Mouse (Mus musculus): ENCODE measurements around the gene Nudt16l1. TPM values are rescaled to one million over a fixed set of nuclear protein-coding genes. Genes with fewer than 3 reads are reported as not detected.
A peak's percentile ranks its signal among the peaks of the same experiment; 100 is the strongest.

Gene Nudt16l1
- polyA plus RNA-seq, 1 experiment from 2014 or later, result 152 TPM

GRCm38 (mm10) chr16:4898881-4899280, 39.7 kb upstream of the Nudt16l1 start:
- no peaks in the 10 kb centered on the region for H3K36me3 ChIP-seq (ENCODE audit: insufficient read depth, low read length)
- H3K27me3 ChIP-seq (ENCODE audit: insufficient read depth, low read length), result no peaks in the 10 kb centered on the region
- H3K9ac ChIP-seq (ENCODE audit: low read depth, low read length), result no peak overlapping the region
- no peak overlapping the region for H3K27ac ChIP-seq
- ATAC-seq (replicated peaks; ENCODE audit: low FRiP score, low read depth) (no peak), DNase-seq (ENCODE audit: low spot score) (no peak)
- no peak for TF ChIP-seq CTCF (IDR thresholded peaks at IDR 0.05; ENCODE audit: low read depth)
- WGBS, result 92% methylated on average over 6 of the region's 6 CpGs
- H3K9me3 ChIP-seq (replicated peaks; ENCODE audit: low read length), result no peaks in the 10 kb centered on the region
- H3K4me1 ChIP-seq (replicated peaks; ENCODE audit: insufficient read depth, low read length), result 0 out of 2 replicates have a peak, but pooled peaks cover 10% of the 10 kb centered on the region
- H3K4me2 ChIP-seq (ENCODE audit: low read length), result no peak overlapping the region
- no peak overlapping the region for H3K4me3 ChIP-seq (replicated peaks; ENCODE audit: low read depth, low read length)

DNA sequence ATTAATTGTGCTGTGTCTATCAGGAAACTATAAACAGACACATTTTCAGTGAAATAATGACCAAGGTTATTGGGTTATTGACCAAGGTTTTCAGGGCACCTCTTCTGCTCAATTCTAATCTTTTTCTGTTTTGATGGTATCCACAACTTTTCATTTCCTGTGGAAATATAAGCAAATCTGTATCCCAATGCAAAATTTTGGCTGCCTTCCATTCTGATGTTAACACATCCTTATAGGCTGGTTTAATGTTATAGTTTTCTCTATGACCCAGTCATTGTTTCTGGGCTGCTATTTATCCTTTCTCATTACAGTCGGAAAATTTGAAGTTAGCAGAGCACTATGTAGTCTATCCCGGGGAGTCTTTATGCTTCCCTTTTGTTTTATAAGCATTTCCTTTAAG, 38.9 kb upstream of the Nudt16l1 start:
- Histone ChIP-seq H3K9me3 (replicated peaks; ENCODE audit: low read length) (no peaks in the 10 kb centered on the region), H3K9ac (ENCODE audit: low read depth, low read length) (no peak overlapping the region), H3K4me2 (ENCODE audit: low read length) (no peak overlapping the region), H3K27ac (no peak overlapping the region), H3K36me3 (ENCODE audit: insufficient read depth, low read length) (no peaks in the 10 kb centered on the region), H3K27me3 (ENCODE audit: insufficient read depth, low read length) (no peaks in the 10 kb centered on the region), H3K4me3 (replicated peaks; ENCODE audit: low read depth, low read length) (no peak overlapping the region), H3K4me1 (replicated peaks; ENCODE audit: insufficient read depth, low read length) (0 out of 2 replicates have a peak, but pooled peaks cover 10% of the 10 kb centered on the region)
- DNase-seq (ENCODE audit: low spot score) (no peak), ATAC-seq (replicated peaks; ENCODE audit: low FRiP score, low read depth) (no peak)
- 70% methylated on average over 2 of the region's 2 CpGs for WGBS
- no peak for TF ChIP-seq CTCF (IDR thresholded peaks at IDR 0.05; ENCODE audit: low read depth)

DNA sequence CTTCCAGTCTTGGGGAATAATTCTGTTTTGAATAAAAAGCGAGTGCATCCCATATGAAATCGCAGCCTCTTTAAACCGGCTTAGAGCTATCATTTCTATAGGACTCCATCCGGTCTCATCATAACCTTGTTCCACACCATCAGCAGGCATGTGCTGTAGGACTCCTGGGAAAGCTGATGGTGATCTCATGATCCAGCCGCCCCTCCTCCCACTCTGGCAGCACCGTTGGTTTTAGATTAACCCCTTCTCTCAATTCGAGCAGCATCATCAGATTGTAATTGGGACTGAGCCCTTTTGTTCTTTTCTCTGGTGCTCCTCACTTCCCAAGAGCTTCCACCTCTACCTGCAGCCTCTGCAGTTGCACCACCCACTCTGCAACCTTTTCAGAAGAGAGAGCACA, 37.4 kb upstream of the Nudt16l1 start:
- no peaks in the 10 kb centered on the region for H3K27me3 ChIP-seq (ENCODE audit: insufficient read depth, low read length)
- H3K27ac ChIP-seq, result no peak overlapping the region
- ATAC-seq (replicated peaks; ENCODE audit: low FRiP score, low read depth) (no peak), DNase-seq (ENCODE audit: low spot score) (no peak)
- H3K4me2 ChIP-seq (ENCODE audit: low read length), result no peak overlapping the region
- 55% methylated on average over 7 of the region's 7 CpGs for WGBS
- no peak overlapping the region for H3K9ac ChIP-seq (ENCODE audit: low read depth, low read length)
- H3K9me3 ChIP-seq (replicated peaks; ENCODE audit: low read length), result no peaks in the 10 kb centered on the region
- H3K4me3 ChIP-seq (replicated peaks; ENCODE audit: low read depth, low read length), result no peak overlapping the region
- H3K4me1 ChIP-seq (replicated peaks; ENCODE audit: insufficient read depth, low read length), result 0 out of 2 replicates have a peak, but pooled peaks cover 10% of the 10 kb centered on the region
- no peaks in the 10 kb centered on the region for H3K36me3 ChIP-seq (ENCODE audit: insufficient read depth, low read length)
- TF ChIP-seq CTCF (IDR thresholded peaks at IDR 0.05; ENCODE audit: low read depth), result no peak

- ATAC-seq (replicated peaks; ENCODE audit: low FRiP score, low read depth) (no peak), DNase-seq (ENCODE audit: low spot score) (no peak)
- 0 out of 2 replicates have a peak, but pooled peaks cover 4% of the 10 kb centered on the region for H3K36me3 ChIP-seq (ENCODE audit: insufficient read depth, low read length)
- H3K9ac ChIP-seq (ENCODE audit: low read depth, low read length), result no peak overlapping the region
- 82% methylated on average over 2 of the region's 2 CpGs for WGBS
- H3K27ac ChIP-seq, result no peak overlapping the region
- H3K27me3 ChIP-seq (ENCODE audit: insufficient read depth, low read length), result no peaks in the 10 kb centered on the region
- no peaks in the 10 kb centered on the region for H3K9me3 ChIP-seq (replicated peaks; ENCODE audit: low read length)
- no peak overlapping the region for H3K4me2 ChIP-seq (ENCODE audit: low read length)
- no peak for TF ChIP-seq CTCF (IDR thresholded peaks at IDR 0.05; ENCODE audit: low read depth)
- no peak overlapping the region for H3K4me3 ChIP-seq (replicated peaks; ENCODE audit: low read depth, low read length)
- H3K4me1 ChIP-seq (replicated peaks; ENCODE audit: insufficient read depth, low read length), result 0 out of 2 replicates have a peak, but pooled peaks cover 5% of the 10 kb centered on the region
Measured at GRCm38 (mm10) chr16:4902390-4902789, 36.2 kb upstream of the Nudt16l1 start.

DNA sequence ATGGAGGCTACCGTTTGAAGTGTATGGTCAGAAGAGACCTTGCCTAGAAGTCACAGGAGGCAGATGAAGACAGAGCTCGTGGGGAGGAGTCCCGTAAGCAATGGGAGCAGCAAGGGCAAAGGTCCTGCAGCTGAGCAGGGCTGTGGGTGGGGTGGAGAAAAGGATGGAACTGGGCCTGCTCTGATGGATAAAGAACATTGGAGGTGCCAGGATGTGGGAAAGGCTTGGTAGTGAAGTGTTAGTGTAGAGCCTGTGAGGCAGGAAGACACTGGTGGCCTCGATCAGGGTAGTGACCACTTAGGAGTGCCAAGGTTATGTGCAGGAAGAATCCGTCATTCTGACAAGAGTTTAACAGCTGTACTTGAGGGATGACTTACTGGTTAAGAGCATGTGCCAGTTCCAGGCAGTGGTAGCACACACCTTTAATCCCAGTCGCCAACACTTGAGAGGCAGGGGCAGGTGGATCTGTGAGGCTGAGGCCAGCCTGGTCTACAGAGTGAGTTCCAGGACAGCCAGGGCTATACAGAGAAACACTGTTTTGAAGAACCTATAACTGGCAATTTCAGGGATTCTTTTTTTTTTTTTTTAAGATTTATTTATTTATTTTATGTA, 35.0 kb upstream of the Nudt16l1 start:
- DNase-seq (ENCODE audit: low spot score) (no peak), ATAC-seq (replicated peaks; ENCODE audit: low FRiP score, low read depth) (peak; percentile 40; the same call in 1 of the 2 replicates)
- Histone ChIP-seq H3K27me3 (ENCODE audit: insufficient read depth, low read length) (no peaks in the 10 kb centered on the region), H3K4me2 (ENCODE audit: low read length) (no peak overlapping the region), H3K4me3 (replicated peaks; ENCODE audit: low read depth, low read length) (no peak overlapping the region), H3K9me3 (replicated peaks; ENCODE audit: low read length) (no peaks in the 10 kb centered on the region), H3K36me3 (ENCODE audit: insufficient read depth, low read length) (0 out of 2 replicates have a peak, but pooled peaks cover 6% of the 10 kb centered on the region), H3K9ac (ENCODE audit: low read depth, low read length) (no peak overlapping the region), H3K27ac (0 out of 2 replicates have a peak overlapping the region, but pooled peaks have one; percentile 22), H3K4me1 (replicated peaks; ENCODE audit: insufficient read depth, low read length) (0 out of 2 replicates have a peak, but pooled peaks cover 5% of the 10 kb centered on the region)
- 52% methylated on average over 6 of the region's 6 CpGs for WGBS
- TF ChIP-seq CTCF (IDR thresholded peaks at IDR 0.05; ENCODE audit: low read depth), result no peak

DNA sequence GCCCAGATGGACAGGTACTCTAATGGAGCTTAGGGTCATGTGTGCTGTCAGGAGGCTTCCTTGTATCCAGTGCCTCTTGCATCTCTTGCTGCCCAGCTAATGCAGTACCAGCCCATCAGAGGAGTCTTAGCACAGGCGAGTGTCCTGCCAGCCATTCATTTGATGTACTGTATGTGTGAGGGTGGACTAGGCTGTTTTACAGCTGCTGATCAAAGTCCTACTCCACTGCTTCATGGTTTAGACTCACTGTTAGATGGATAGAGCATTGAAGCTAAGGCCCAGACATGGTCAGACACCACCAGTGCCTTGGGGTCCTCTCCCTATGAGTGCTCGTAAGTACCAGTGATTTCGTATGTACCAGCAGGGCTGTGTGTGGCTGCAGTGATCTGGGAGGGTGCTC, 33.7 kb upstream of the Nudt16l1 start:
- DNase-seq (ENCODE audit: low spot score), result no peak
- 0 out of 2 replicates have a peak, but pooled peaks cover 5% of the 10 kb centered on the region for H3K4me1 ChIP-seq (replicated peaks; ENCODE audit: insufficient read depth, low read length)
- H3K9me3 ChIP-seq (replicated peaks; ENCODE audit: low read length), result no peaks in the 10 kb centered on the region
- H3K9ac ChIP-seq (ENCODE audit: low read depth, low read length), result no peak overlapping the region
- no peak for ATAC-seq (replicated peaks; ENCODE audit: low FRiP score, low read depth)
- TF ChIP-seq CTCF (IDR thresholded peaks at IDR 0.05; ENCODE audit: low read depth), result no peak
- WGBS, result 80% methylated on average over 3 of the region's 3 CpGs
- H3K4me2 ChIP-seq (ENCODE audit: low read length), result no peak overlapping the region
- no peak overlapping the region for H3K4me3 ChIP-seq (replicated peaks; ENCODE audit: low read depth, low read length)
- no peak overlapping the region for H3K27ac ChIP-seq
- no peaks in the 10 kb centered on the region for H3K27me3 ChIP-seq (ENCODE audit: insufficient read depth, low read length)
- H3K36me3 ChIP-seq (ENCODE audit: insufficient read depth, low read length), result peaks cover 12% of the 10 kb centered on the region; the same call in 1 of the 2 replicates
